14 mouse cellular contexts compared by ENCODE assay signal in genomic region chr9:109092799-109093198, GRCm38 (mm10). TPM values are rescaled to one million over a fixed set of nuclear protein-coding genes. Genes with fewer than 3 reads are reported as not detected.
DNase-seq lines count a peak whose midpoint lies in the region; ATAC-seq lines count a peak whose summit lies in the region.
"Had no signal": no experiment of that assay in that cellular context is flagged by ENCODE, and none has a peak within 500 bp of the region (broad histone marks: within the 10 kb centered on the region; RNA-seq: fewer than 3 reads in every experiment).

No protein-coding gene starts in this region.

- H3K4me3 ChIP-seq in midbrain, embryonic 10.5 days = no peak overlapping the region
- H3K4me3 ChIP-seq in midbrain, embryonic 15.5 days = no peak overlapping the region
- H3K4me3 ChIP-seq in forebrain, embryonic 16.5 days (replicated peaks; ENCODE audit: low read length) = no peak overlapping the region
- H3K4me3 ChIP-seq: heart, embryonic 15.5 days; limb, embryonic 13.5 days; neural tube, embryonic 12.5 days had no signal

- peaks cover 19% of the 10 kb centered on the region for H3K27me3 ChIP-seq in midbrain, embryonic 10.5 days (ENCODE audit: low read depth, poor library complexity, severe bottlenecking)
- H3K27me3 ChIP-seq in midbrain, embryonic 15.5 days (replicated peaks) = no peaks in the 10 kb centered on the region
- no peaks in the 10 kb centered on the region for H3K27me3 ChIP-seq in forebrain, embryonic 16.5 days (replicated peaks; ENCODE audit: control insufficient read depth, insufficient read depth, low read length)
- H3K27me3 ChIP-seq: heart, embryonic 15.5 days; limb, embryonic 13.5 days; neural tube, embryonic 12.5 days had no signal

- ATAC-seq in midbrain, embryonic 15.5 days (replicated peaks) = no peak
- no peak for ATAC-seq in forebrain, embryonic 16.5 days
- ATAC-seq: inflammation-experienced regulatory T-cells, adult 6 months had no signal

- peaks cover 71% of the 10 kb centered on the region for H3K4me1 ChIP-seq in midbrain, embryonic 10.5 days
- H3K4me1 ChIP-seq in midbrain, embryonic 15.5 days = peaks cover 30% of the 10 kb centered on the region
- H3K4me1 ChIP-seq in forebrain, embryonic 16.5 days (replicated peaks; ENCODE audit: control insufficient read depth, insufficient read depth, low read length) = peaks cover 32% of the 10 kb centered on the region

- WGBS in midbrain, embryonic 10.5 days = 20% methylated on average over 6 of the region's 6 CpGs
- WGBS in midbrain, embryonic 15.5 days = 38% methylated on average over 6 of the region's 6 CpGs
- WGBS in forebrain, embryonic 16.5 days = 67% methylated on average over 6 of the region's 6 CpGs

- H3K36me3 ChIP-seq in midbrain, embryonic 10.5 days = peaks cover 37% of the 10 kb centered on the region
- no peaks in the 10 kb centered on the region; the same call in 1 of the 2 replicates for H3K36me3 ChIP-seq in midbrain, embryonic 15.5 days (replicated peaks)
- no peaks in the 10 kb centered on the region for H3K36me3 ChIP-seq in forebrain, embryonic 16.5 days (ENCODE audit: control insufficient read depth, insufficient read depth)

- no peak overlapping the region for H3K4me2 ChIP-seq in midbrain, embryonic 15.5 days
- H3K4me2 ChIP-seq in forebrain, embryonic 16.5 days (ENCODE audit: low read length) = no peak overlapping the region
- H3K4me2 ChIP-seq: heart, embryonic 15.5 days; limb, embryonic 13.5 days; neural tube, embryonic 12.5 days had no signal

- H3K9ac ChIP-seq in midbrain, embryonic 15.5 days = no peak overlapping the region
- H3K9ac ChIP-seq in forebrain, embryonic 16.5 days (replicated peaks; ENCODE audit: low read depth, low read length) = no peak overlapping the region
- H3K9ac ChIP-seq: heart, embryonic 15.5 days; limb, embryonic 13.5 days; neural tube, embryonic 12.5 days had no signal

- DNase-seq in embryo, embryonic 10 days (ENCODE audit: low spot score) = peak; percentile 60
- DNase-seq in embryo, embryonic 11 days = no peak
- no peak for DNase-seq in midbrain, embryonic 10.5 days (ENCODE audit: low spot score)
- DNase-seq in liver = peak; percentile 36
- peak; percentile 77 for DNase-seq in yolk sac, embryonic 10.5 days (ENCODE audit: low spot score)
- DNase-seq in gastrocnemius, postnatal 4 days (ENCODE audit: low spot score in 2 of 2) = no peak
- DNase-seq: adrenal gland, postnatal 14 days; layer of hippocampus, postnatal 36 days had no signal

- H3K9me3 ChIP-seq in midbrain, embryonic 10.5 days (replicated peaks) = no peaks in the 10 kb centered on the region
- H3K9me3 ChIP-seq in midbrain, embryonic 15.5 days = no peaks in the 10 kb centered on the region
- H3K9me3 ChIP-seq in forebrain, embryonic 16.5 days (ENCODE audit: control insufficient read depth, low read length) = no peaks in the 10 kb centered on the region
- H3K9me3 ChIP-seq: heart, embryonic 15.5 days; limb, embryonic 13.5 days; neural tube, embryonic 12.5 days had no signal

- peak overlapping the region; percentile 4; the same call in 1 of the 2 replicates for H3K27ac ChIP-seq in midbrain, embryonic 10.5 days (replicated peaks)
- H3K27ac ChIP-seq in midbrain, embryonic 15.5 days = no peak overlapping the region
- no peak overlapping the region for H3K27ac ChIP-seq in forebrain, embryonic 16.5 days (ENCODE audit: low read length)
- H3K27ac ChIP-seq: heart, embryonic 15.5 days; limb, embryonic 13.5 days; neural tube, embryonic 12.5 days had no signal

RNA-seq across cellular contexts. Expression of gene Plxnb1, which starts 2.4 kb away (rescaled TPM):
- polyA plus RNA-seq in midbrain, embryonic 10.5 days (2016; fragmentation: Nextera tagmentation; extraction: Ambion mirVana) = 24.9 and 36.8 TPM in 2 replicates
- 25.5 and 27.3 TPM in 2 replicates for polyA plus RNA-seq in midbrain, embryonic 15.5 days (2015; fragmentation: Nextera tagmentation; extraction: Ambion mirVana)
- 1 to 10 TPM; 8.4 to 9.8 TPM for total RNA-seq in gastrocnemius, postnatal 4 days (2021)
- polyA plus RNA-seq in forebrain, embryonic 16.5 days (2015; fragmentation: Nextera tagmentation; extraction: Ambion mirVana) = 18.6 and 22.1 TPM in 2 replicates

RNA-seq across cellular contexts. Expression of gene Tma7, which starts 10.4 kb away (rescaled TPM):
- 733 and 761 TPM in 2 replicates for polyA plus RNA-seq in midbrain, embryonic 10.5 days (2016; fragmentation: Nextera tagmentation; extraction: Ambion mirVana)
- 607 and 639 TPM in 2 replicates for polyA plus RNA-seq in midbrain, embryonic 15.5 days (2015; fragmentation: Nextera tagmentation; extraction: Ambion mirVana)
- total RNA-seq in gastrocnemius, postnatal 4 days (2021) = 100 to 1,000 TPM; 186 to 241 TPM
- polyA plus RNA-seq in forebrain, embryonic 16.5 days (2015; fragmentation: Nextera tagmentation; extraction: Ambion mirVana) = 505 and 526 TPM in 2 replicates

RNA-seq across cellular contexts. Expression of gene Ccdc51, which starts 10.5 kb away (rescaled TPM):
- 14.5 and 14.9 TPM in 2 replicates for polyA plus RNA-seq in midbrain, embryonic 10.5 days (2016; fragmentation: Nextera tagmentation; extraction: Ambion mirVana)
- polyA plus RNA-seq in midbrain, embryonic 15.5 days (2015; fragmentation: Nextera tagmentation; extraction: Ambion mirVana) = 14.3 and 16.8 TPM in 2 replicates
- total RNA-seq in gastrocnemius, postnatal 4 days (2021) = 1 to 10 TPM; 8.6 to 9.1 TPM
- polyA plus RNA-seq in forebrain, embryonic 16.5 days (2015; fragmentation: Nextera tagmentation; extraction: Ambion mirVana) = 16.9 and 17.5 TPM in 2 replicates

RNA-seq across cellular contexts. Expression of gene Atrip, which starts 18.9 kb away (rescaled TPM):
- 32.1 and 33.4 TPM in 2 replicates for polyA plus RNA-seq in midbrain, embryonic 10.5 days (2016; fragmentation: Nextera tagmentation; extraction: Ambion mirVana)
- polyA plus RNA-seq in midbrain, embryonic 15.5 days (2015; fragmentation: Nextera tagmentation; extraction: Ambion mirVana) = 35.2 and 35.6 TPM in 2 replicates
- total RNA-seq in gastrocnemius, postnatal 4 days (2021) = 10 to 100 TPM; 10.4 to 13.5 TPM
- polyA plus RNA-seq in forebrain, embryonic 16.5 days (2015; fragmentation: Nextera tagmentation; extraction: Ambion mirVana) = 36.0 and 38.3 TPM in 2 replicates

RNA-seq across cellular contexts. Expression of gene Trex1, which starts 33.3 kb away (rescaled TPM):
- polyA plus RNA-seq in midbrain, embryonic 10.5 days (2016; fragmentation: Nextera tagmentation; extraction: Ambion mirVana) = 7.5 and 10.1 TPM in 2 replicates
- polyA plus RNA-seq in midbrain, embryonic 15.5 days (2015; fragmentation: Nextera tagmentation; extraction: Ambion mirVana) = 18.0 TPM in 2 replicates
- 10 to 100 TPM; 10.3 to 12.0 TPM for total RNA-seq in gastrocnemius, postnatal 4 days (2021)
- polyA plus RNA-seq in forebrain, embryonic 16.5 days (2015; fragmentation: Nextera tagmentation; extraction: Ambion mirVana) = 16.1 and 17.9 TPM in 2 replicates

Comparison
In these comparisons a context has a peak if more than half of its experiments do, and no peak if none do; other contexts are left out.
1. DNase-seq: peak in embryo, embryonic 10 days (single experiment), liver (single experiment) and yolk sac, embryonic 10.5 days (single experiment); none in embryo, embryonic 11 days (single experiment), midbrain, embryonic 10.5 days (single experiment) and gastrocnemius, postnatal 4 days (0 of 2).